Mouse (Mus musculus): ENCODE measurements around the gene Zfp146. TPM values are rescaled to one million over a fixed set of nuclear protein-coding genes. Genes with fewer than 3 reads are reported as not detected.
"Not testable (repeated sequence)": the region's sequence is repeated elsewhere in the genome, so short reads cannot be mapped to it uniquely, and the experiment has no call there.

The Zfp146 gene
- polyA plus RNA-seq, 1 experiment, result not detected

DNA sequence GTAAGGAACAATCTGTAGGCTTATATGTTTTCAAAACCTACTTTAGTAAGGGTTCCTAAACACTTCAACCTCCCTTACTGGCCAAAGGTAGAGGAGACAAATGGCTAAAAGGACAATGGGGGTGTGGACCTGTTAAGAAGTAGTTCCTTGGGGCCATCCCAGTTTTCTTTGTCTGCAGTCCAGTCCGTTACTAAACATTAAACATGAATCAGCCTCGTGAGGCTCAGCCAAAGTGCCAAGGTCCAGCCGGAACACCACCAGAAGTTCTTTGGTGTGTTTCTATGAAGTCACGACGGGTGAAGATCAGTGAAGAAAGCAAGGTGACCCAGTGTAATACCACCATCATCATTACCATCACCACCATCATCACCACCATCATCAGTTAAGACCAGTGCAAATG lies 22.5 kb downstream of the Zfp146 start:
- TF ChIP-seq POLR2A (IDR thresholded peaks at IDR 0.05; ENCODE audit: insufficient read depth, low read depth, low read length) (no peak), CTCF (IDR thresholded peaks at IDR 0.05; ENCODE audit: insufficient read depth, low read depth, low read length) (no peak)
- WGBS, result 99% methylated on average over 5 of the region's 5 CpGs
- H3K27ac ChIP-seq (ENCODE audit: insufficient read depth, low read depth, low read length), result no peak overlapping the region
- no peak overlapping the region for H3K4me3 ChIP-seq (ENCODE audit: insufficient read depth, low read depth, low read length)
- H3K4me1 ChIP-seq (ENCODE audit: control insufficient read depth, insufficient read depth, low read length), result peaks cover 2% of the 10 kb centered on the region; the same call in 1 of the 2 replicates

DNA sequence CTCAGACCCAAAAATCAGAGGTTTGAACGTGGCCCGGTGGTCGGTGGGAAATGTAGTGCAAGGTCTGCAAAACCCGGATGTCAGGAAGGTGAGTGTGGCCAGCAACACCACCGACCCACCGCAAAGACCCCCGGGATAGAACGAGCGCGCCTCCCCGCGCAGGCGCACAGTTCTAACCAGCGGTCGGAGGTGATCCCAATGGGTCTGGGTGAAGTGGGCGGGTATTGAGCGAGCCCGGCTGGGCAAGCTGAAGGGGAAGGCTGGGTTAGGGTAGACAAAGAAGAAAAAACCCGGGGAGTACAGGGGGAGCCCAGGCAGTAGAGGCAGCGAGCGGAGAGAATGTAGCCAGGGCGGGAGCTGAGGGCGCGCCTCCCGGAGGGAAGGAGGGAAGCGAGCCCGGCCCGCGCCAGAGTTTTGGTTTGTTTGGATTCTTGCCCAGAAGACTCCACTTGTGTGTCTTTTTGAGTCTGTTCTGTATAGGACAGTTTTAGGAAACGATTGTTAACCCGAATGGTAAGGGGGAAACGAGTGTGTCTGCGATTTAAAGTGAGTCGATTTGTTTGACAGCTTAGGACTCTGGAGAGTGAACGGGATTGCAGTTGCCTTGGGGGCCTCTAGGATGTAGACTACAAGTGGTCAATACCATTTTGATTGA lies 25.9 kb downstream of the Zfp146 start:
- 4% methylated on average over 35 of the region's 35 CpGs for WGBS
- Histone ChIP-seq H3K27ac (ENCODE audit: insufficient read depth, low read depth, low read length) (no peak overlapping the region; the same call in 1 of the 2 replicates), H3K4me3 (ENCODE audit: insufficient read depth, low read depth, low read length) (peak overlapping the region; percentile 72), H3K4me1 (ENCODE audit: control insufficient read depth, insufficient read depth, low read length) (peaks cover 2% of the 10 kb centered on the region; the same call in 1 of the 2 replicates)
- TF ChIP-seq POLR2A (IDR thresholded peaks at IDR 0.05; ENCODE audit: insufficient read depth, low read depth, low read length) (peak; percentile 47; the same call in 1 of the 2 replicates), CTCF (IDR thresholded peaks at IDR 0.05; ENCODE audit: insufficient read depth, low read depth, low read length) (no peak)

DNA sequence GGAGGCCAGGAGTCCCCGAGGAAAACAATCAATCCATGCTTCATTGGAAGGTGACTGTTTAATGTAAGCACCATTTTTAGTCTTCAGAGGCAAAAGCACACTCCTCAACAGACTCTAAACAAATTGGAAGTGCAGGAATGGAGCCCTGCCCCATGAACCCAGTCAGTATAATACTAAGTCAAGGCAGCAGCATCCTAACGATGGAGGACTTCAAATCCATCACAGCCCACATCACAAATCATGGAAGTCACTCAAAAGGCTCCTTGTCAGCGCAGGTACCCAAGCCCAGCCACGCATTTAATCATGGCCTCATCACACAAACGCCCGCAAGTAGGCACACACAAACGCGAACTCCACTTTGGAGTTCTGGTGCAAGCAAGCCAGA lies 26.4 kb downstream of the Zfp146 start:
- WGBS, result 14% methylated on average over 8 of the region's 8 CpGs
- Histone ChIP-seq H3K4me1 (ENCODE audit: control insufficient read depth, insufficient read depth, low read length) (peaks cover 2% of the 10 kb centered on the region; the same call in 1 of the 2 replicates), H3K27ac (ENCODE audit: insufficient read depth, low read depth, low read length) (no peak overlapping the region), H3K4me3 (ENCODE audit: insufficient read depth, low read depth, low read length) (peak overlapping the region; percentile 72)
- TF ChIP-seq CTCF (IDR thresholded peaks at IDR 0.05; ENCODE audit: insufficient read depth, low read depth, low read length) (no peak), POLR2A (IDR thresholded peaks at IDR 0.05; ENCODE audit: insufficient read depth, low read depth, low read length) (no peak)

DNA sequence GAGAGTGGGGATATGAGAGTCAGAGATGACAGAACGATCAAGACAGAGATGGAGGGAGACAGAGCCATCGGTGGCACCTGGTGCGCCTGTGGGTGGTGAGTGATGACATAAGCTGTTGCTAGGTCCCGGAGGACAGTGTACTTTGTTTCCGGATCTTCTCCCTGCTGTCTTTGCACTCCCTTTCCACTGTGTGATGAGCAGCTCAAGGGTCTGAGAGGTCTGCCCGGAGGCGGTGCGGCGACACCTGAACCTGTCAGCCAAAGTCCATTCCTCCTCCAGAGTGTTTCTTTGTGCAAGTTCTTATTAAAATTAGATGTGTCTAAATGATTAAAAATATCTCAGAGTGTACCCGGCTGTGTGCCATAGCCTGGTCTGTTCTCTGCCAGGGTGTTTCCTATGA lies 32.7 kb downstream of the Zfp146 start:
- 83% methylated on average over 10 of the region's 10 CpGs for WGBS
- TF ChIP-seq POLR2A (IDR thresholded peaks at IDR 0.05; ENCODE audit: insufficient read depth, low read depth, low read length), result no peak
- TF ChIP-seq CTCF (IDR thresholded peaks at IDR 0.05; ENCODE audit: insufficient read depth, low read depth, low read length), result no peak
- H3K27ac ChIP-seq (ENCODE audit: insufficient read depth, low read depth, low read length), result no peak overlapping the region
- no peak overlapping the region for H3K4me3 ChIP-seq (ENCODE audit: insufficient read depth, low read depth, low read length)
- no peaks in the 10 kb centered on the region for H3K4me1 ChIP-seq (ENCODE audit: control insufficient read depth, insufficient read depth, low read length)

DNA sequence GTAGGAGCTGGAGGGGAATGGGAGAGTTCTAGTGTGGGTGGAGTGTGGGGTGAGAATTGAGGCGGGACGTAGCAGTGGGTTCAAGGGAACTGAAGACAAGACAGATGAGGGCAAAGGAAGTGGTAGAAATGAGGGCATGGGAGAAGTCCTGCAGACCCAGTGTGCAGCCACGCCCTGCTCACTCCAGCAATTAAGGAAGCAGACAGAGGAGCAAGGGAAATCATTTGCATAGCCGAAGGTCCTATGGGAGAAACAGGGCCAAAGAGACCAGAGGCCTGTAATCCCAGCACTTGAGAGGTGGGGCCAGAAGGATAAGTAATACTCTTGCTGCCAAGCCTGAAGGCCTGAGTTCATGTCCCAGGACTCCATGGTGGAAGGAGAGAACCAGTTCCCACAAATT lies 37.2 kb downstream of the Zfp146 start:
- 92% methylated on average over 4 of the region's 4 CpGs for WGBS
- H3K4me1 ChIP-seq (ENCODE audit: control insufficient read depth, insufficient read depth, low read length), result no peaks in the 10 kb centered on the region
- no peak overlapping the region for H3K4me3 ChIP-seq (ENCODE audit: insufficient read depth, low read depth, low read length)
- TF ChIP-seq POLR2A (IDR thresholded peaks at IDR 0.05; ENCODE audit: insufficient read depth, low read depth, low read length) (no peak), CTCF (IDR thresholded peaks at IDR 0.05; ENCODE audit: insufficient read depth, low read depth, low read length) (no peak)
- H3K27ac ChIP-seq (ENCODE audit: insufficient read depth, low read depth, low read length), result no peak overlapping the region

DNA sequence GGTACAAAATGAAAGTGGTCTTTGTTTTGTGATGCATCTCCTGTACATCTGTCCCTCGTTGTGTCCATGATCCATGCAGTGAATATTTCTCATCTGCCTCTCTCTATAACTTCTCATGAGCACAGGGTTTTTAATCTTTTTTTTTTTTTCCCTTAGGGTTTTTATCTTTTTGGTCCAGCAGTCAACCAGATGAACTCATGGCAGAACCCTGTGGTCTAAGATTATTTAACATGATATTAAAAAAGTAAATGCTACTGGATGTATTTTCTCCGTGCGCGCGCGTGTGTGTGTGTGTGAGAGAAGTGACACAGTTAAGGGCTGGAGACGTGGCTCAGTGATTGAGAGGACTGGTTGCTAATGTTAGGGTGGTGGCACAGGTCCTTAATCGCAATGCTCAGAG lies 39.6 kb downstream of the Zfp146 start:
- TF ChIP-seq POLR2A (IDR thresholded peaks at IDR 0.05; ENCODE audit: insufficient read depth, low read depth, low read length) (no peak), CTCF (IDR thresholded peaks at IDR 0.05; ENCODE audit: insufficient read depth, low read depth, low read length) (no peak)
- Histone ChIP-seq H3K4me3 (ENCODE audit: insufficient read depth, low read depth, low read length) (no peak overlapping the region), H3K4me1 (ENCODE audit: control insufficient read depth, insufficient read depth, low read length) (0 out of 2 replicates have a peak, but pooled peaks cover 2% of the 10 kb centered on the region), H3K27ac (ENCODE audit: insufficient read depth, low read depth, low read length) (no peak overlapping the region)
- 97% methylated on average over 8 of the region's 8 CpGs for WGBS

DNA sequence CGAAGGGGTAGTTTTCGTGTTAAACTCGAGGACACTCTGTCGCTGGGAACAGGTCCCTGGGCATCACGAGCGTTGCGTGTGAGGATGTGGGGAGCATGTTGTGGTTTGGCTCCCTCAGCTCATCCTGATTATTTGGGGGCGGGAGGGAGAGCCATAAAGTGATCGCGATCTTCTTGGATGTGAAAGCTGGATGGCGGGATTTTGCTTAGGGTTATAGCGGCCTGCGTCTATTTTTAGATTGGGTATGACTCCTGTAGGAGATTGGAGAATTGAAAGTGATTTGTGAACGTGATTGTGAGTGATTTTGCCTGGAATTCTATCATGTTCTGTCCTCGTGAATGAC lies 47.4 kb downstream of the Zfp146 start:
- TF ChIP-seq CTCF (IDR thresholded peaks at IDR 0.05; ENCODE audit: insufficient read depth, low read depth, low read length) (no peak), POLR2A (IDR thresholded peaks at IDR 0.05; ENCODE audit: insufficient read depth, low read depth, low read length) (no peak)
- WGBS, result under 1% methylated on average over 15 of the region's 15 CpGs
- peaks cover 4% of the 10 kb centered on the region for H3K4me1 ChIP-seq (ENCODE audit: control insufficient read depth, insufficient read depth, low read length)
- peak overlapping the region; percentile 60; the same call in 1 of the 2 replicates for H3K27ac ChIP-seq (ENCODE audit: insufficient read depth, low read depth, low read length)
- peak overlapping the region; percentile 75 for H3K4me3 ChIP-seq (ENCODE audit: insufficient read depth, low read depth, low read length)

DNA sequence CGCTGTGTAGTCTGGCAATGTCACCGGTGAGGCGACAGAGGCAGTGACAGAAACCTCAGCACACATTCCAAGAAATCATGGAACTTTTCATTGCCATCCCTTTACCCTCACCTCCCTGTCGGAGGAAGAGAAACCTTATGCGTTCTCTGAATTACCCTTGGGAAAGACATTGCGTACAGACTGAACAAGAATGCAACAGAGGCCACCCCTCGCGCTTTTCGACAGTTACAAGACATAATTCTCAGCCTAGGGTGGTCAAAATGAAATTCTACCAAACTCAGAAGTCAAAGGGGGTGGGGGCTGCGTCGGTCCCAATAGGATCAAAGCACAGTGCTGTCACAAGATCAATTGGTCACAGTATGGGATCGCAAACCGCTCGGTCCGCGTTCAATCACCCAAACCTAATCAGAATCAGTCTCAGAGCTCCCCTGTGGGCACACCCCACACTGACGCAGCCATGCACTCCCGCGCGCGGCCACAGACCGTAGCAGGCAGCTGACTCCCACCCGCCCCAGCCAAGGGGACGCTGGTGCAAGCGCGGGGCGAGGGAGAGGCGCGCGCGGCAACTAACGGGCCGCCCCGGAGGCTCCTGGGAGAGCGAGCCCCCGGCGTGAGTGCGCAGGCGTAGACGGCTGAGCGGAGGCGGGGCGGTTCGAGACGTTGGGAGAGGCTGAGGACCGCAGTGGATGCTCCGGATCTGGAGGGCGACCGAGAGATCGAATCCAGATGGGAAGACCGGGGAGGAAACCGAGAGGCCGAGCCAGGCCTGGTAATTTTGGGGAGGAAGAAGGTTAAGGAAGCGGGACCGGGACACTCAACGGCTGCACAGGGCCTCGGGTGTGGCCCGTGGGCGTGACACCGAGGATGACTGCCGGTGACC lies 48.0 kb downstream of the Zfp146 start, which contains the start of gene Zfp382:
TSS of gene Zfp382 (plus strand) at position 635 of the 880 bp plus-strand sequence.
- peaks cover 4% of the 10 kb centered on the region for H3K4me1 ChIP-seq (ENCODE audit: control insufficient read depth, insufficient read depth, low read length)
- H3K4me3 ChIP-seq (ENCODE audit: insufficient read depth, low read depth, low read length), result peak within 1 kb of the TSS; percentile 75
- peak within 1 kb of the TSS; percentile 75 for H3K27ac ChIP-seq (ENCODE audit: insufficient read depth, low read depth, low read length)
- TF ChIP-seq CTCF (IDR thresholded peaks at IDR 0.05; ENCODE audit: insufficient read depth, low read depth, low read length), result no peak
- peak; percentile 93 for TF ChIP-seq POLR2A (IDR thresholded peaks at IDR 0.05; ENCODE audit: insufficient read depth, low read depth, low read length)
- WGBS, result under 1% methylated on average over 61 of the region's 61 CpGs

DNA sequence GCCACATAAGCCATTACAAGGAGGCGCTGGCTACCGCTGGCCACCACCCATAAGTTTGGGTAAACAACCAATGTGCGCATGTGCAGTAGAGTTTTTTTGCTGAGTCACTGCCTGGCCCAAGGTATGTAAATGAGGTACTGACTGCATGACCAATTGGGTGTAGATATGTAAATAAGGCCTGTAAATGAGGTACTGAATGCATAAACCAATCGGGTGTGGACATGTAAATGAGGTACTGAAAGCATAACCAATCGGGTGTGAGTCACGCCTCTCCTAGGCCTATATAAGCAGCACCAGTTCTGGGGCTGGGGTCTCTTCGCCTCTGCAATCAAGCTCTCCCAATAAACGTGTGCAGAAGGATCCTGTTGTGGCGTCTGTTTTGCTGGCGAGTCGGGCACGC lies 51.6 kb downstream of the Zfp146 start:
- H3K27ac ChIP-seq (ENCODE audit: insufficient read depth, low read depth, low read length); H3K4me3 ChIP-seq (ENCODE audit: insufficient read depth, low read depth, low read length); H3K4me1 ChIP-seq (ENCODE audit: control insufficient read depth, insufficient read depth, low read length): not testable (repeated sequence)
- WGBS, result 93% methylated on average over 12 of the region's 12 CpGs

Data from olfactory bulb, adult 2 months (tissue).